Mouse (Mus musculus) kidney, embryonic 16.5 days (tissue): ENCODE measurements around the gene Akp3. TPM values are rescaled to one million over a fixed set of nuclear protein-coding genes. Genes with fewer than 3 reads are reported as not detected.

Experiments used
- ATAC-seq: fragments of 200-750 bp; cut with Nextera tagmentation; 2 replicates; pipeline ENCODE4 v1.8.0; 2017; ENCODE audit warnings: moderate TSS enrichment; ENCODE audit not compliant: low FRiP score, low TSS enrichment
- H3K27ac ChIP-seq: fragments of 300-500 bp; sonication (generic); 2 replicates; pipeline ENCODE4 v1.5.1; 2014; ENCODE audit warnings: low read length
- H3K27me3 ChIP-seq: fragments of 300-500 bp; sonication (generic); 2 replicates; pipeline ENCODE4 v1.6.1; 2014; ENCODE audit warnings: low read length, control low read depth, mixed read lengths; ENCODE audit not compliant: insufficient read depth
- H3K36me3 ChIP-seq: fragments of 300-500 bp; sonication (generic); 2 replicates; pipeline ENCODE4 v1.6.1; 2014; ENCODE audit warnings: low read length, control low read depth, mixed read lengths; ENCODE audit not compliant: insufficient read depth
- H3K4me1 ChIP-seq: fragments of 300-500 bp; sonication (generic); 2 replicates; pipeline ENCODE4 v1.6.1; 2014; ENCODE audit warnings: low read length, control low read depth, mixed read lengths; ENCODE audit not compliant: insufficient read depth
- H3K4me2 ChIP-seq: fragments of 300-500 bp; sonication (generic); replicated peaks from 2 replicates; pipeline ENCODE4 v1.6.1; 2014; ENCODE audit warnings: low read depth, low read length
- H3K4me3 ChIP-seq: fragments of 300-500 bp; sonication (generic); 2 replicates; pipeline ENCODE4 v1.5.1; 2014; ENCODE audit warnings: mild to moderate bottlenecking, low read length
- H3K9ac ChIP-seq: fragments of 300-500 bp; sonication (generic); replicated peaks from 2 replicates; pipeline ENCODE4 v1.6.1; 2014; ENCODE audit warnings: low read length
- H3K9me3 ChIP-seq: fragments of 300-500 bp; sonication (generic); 2 replicates; pipeline ENCODE4 v1.6.1; 2016; ENCODE audit warnings: low read length, control low read depth
- WGBS: fragments of 180-500 bp; shearing (Covaris S2); extraction: QIAGEN DNeasy Blood & Tissue Kit; methylation state at CpG from one replicate; pipeline ENCODE4 v1.1.7; 2014; 5-methylcytosine and 5-hydroxymethylcytosine counted together
- polyA plus RNA-seq: library from polyadenylated mRNA; unstranded; fragments of >200 nt; fragmentation: Nextera tagmentation; extraction: Ambion mirVana; gene quantifications from 2 replicates; pipeline ENCODE4 v1.2.1, GENCODE M21; 2015

Akp3 gene
- polyA plus RNA-seq, 1 experiment from 2014 or later: not detected

- Histone ChIP-seq H3K4me1 (no peaks in the 10 kb centered on the region), H3K27ac (no peak overlapping the region), H3K4me2 (no peak overlapping the region), H3K9ac (no peak overlapping the region), H3K36me3 (no peaks in the 10 kb centered on the region), H3K4me3 (no peak overlapping the region), H3K9me3 (no peaks in the 10 kb centered on the region), H3K27me3 (no peaks in the 10 kb centered on the region)
- 81% methylated on average over 8 of the region's 8 CpGs for WGBS
- ATAC-seq: no peak
Measured at GRCm38 (mm10) chr1:87106536-87106935, 18.2 kb upstream of the Akp3 start.

GRCm38 (mm10) chr1:87108564-87108963 is 16.2 kb upstream of the Akp3 start:
- H3K36me3 ChIP-seq: no peaks in the 10 kb centered on the region
- no peaks in the 10 kb centered on the region for H3K4me1 ChIP-seq
- no peak for ATAC-seq
- H3K9me3 ChIP-seq: no peaks in the 10 kb centered on the region
- H3K9ac ChIP-seq: no peak overlapping the region
- H3K4me3 ChIP-seq: no peak overlapping the region
- no peak overlapping the region for H3K27ac ChIP-seq
- WGBS: 86% methylated on average over 4 of the region's 4 CpGs
- H3K27me3 ChIP-seq: no peaks in the 10 kb centered on the region
- no peak overlapping the region for H3K4me2 ChIP-seq

DNA sequence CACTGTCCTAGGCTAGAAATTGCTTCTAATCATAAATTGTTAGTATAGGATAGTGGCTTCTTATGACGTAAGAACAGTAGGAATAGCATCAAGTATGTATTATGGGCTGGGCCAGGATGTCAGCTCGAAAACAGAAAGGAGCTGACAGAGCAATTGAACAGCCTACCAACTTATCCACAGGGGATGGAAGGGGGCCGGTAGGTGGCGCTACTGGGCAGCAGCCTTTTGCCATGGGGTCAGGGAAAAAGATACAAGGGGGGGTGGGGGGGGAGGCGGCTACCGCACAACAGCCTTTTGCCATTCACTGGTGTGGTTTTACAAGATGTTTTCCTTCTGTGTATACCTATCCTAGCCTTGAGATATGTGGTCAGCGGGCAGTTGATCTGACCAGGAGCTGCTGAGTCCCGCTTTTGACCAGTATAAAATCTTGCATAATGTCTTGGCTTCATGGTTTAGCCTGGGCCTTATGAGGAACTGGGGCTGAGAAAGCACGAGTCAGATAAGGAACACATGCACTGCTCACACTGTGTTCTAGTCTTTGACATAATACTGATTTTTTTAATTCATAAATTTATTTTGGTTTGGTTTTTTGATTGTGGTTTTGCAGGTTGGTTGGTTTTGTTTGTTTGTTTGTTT is 12.9 kb upstream of the Akp3 start:
- Histone ChIP-seq H3K9me3 (no peaks in the 10 kb centered on the region), H3K27ac (no peak overlapping the region), H3K4me1 (no peaks in the 10 kb centered on the region), H3K4me2 (no peak overlapping the region), H3K36me3 (no peaks in the 10 kb centered on the region), H3K4me3 (no peak overlapping the region), H3K27me3 (no peaks in the 10 kb centered on the region), H3K9ac (no peak overlapping the region)
- ATAC-seq: no peak
- 41% methylated on average over 9 of the region's 9 CpGs for WGBS

- Histone ChIP-seq H3K9me3 (no peaks in the 10 kb centered on the region), H3K4me2 (no peak overlapping the region), H3K4me1 (no peaks in the 10 kb centered on the region), H3K36me3 (no peaks in the 10 kb centered on the region), H3K9ac (no peak overlapping the region), H3K27ac (no peak overlapping the region), H3K4me3 (no peak overlapping the region), H3K27me3 (no peaks in the 10 kb centered on the region)
- 86% methylated on average over 1 of the region's 1 CpGs for WGBS
- no peak for ATAC-seq
Measured at GRCm38 (mm10) chr1:87114784-87115183, 10.0 kb upstream of the Akp3 start.

- Histone ChIP-seq H3K9me3 (no peaks in the 10 kb centered on the region), H3K27ac (no peak overlapping the region), H3K9ac (no peak overlapping the region), H3K4me1 (0 out of 2 replicates have a peak, but pooled peaks cover 2% of the 10 kb centered on the region), H3K36me3 (no peaks in the 10 kb centered on the region), H3K27me3 (peaks cover 29% of the 10 kb centered on the region), H3K4me3 (peak overlapping the region; percentile 16; the same call in 1 of the 2 replicates), H3K4me2 (peak overlapping the region; percentile 41)
- no peak for ATAC-seq
- WGBS: 8% methylated on average over 43 of the region's 43 CpGs
Measured at GRCm38 (mm10) chr1:87127206-87128030, 2.6 kb downstream of the Akp3 start.

DNA sequence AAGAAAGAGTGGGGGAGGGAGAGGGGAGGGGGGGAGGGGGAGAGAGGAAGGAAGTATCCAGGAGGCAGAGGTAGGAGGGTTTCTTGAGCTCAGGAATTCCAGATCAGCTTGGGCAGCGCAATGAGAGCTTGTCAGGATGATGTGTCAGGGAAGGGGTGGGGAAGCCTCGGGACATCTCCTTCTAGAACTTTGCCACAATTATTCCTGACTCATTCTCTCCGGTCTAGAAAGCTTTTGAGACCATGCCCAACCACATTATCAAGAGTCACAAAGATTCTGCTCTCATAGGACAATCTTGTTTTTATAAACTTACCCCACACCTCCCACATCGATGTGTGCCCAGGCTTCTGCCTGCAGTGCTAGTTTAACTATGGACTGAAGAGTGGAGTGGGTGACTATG is 7.0 kb downstream of the Akp3 start:
- 0 out of 2 replicates have a peak, but pooled peaks cover 2% of the 10 kb centered on the region for H3K4me1 ChIP-seq
- no peak overlapping the region for H3K27ac ChIP-seq
- H3K9ac ChIP-seq: no peak overlapping the region
- no peaks in the 10 kb centered on the region for H3K9me3 ChIP-seq
- 79% methylated on average over 4 of the region's 4 CpGs for WGBS
- H3K27me3 ChIP-seq: peaks cover 22% of the 10 kb centered on the region
- H3K4me3 ChIP-seq: no peak overlapping the region
- no peaks in the 10 kb centered on the region for H3K36me3 ChIP-seq
- H3K4me2 ChIP-seq: no peak overlapping the region
- no peak for ATAC-seq

- H3K4me2 ChIP-seq: no peak overlapping the region
- 92% methylated on average over 4 of the region's 4 CpGs for WGBS
- no peaks in the 10 kb centered on the region for H3K36me3 ChIP-seq
- no peaks in the 10 kb centered on the region for H3K9me3 ChIP-seq
- H3K4me3 ChIP-seq: no peak overlapping the region
- no peaks in the 10 kb centered on the region for H3K4me1 ChIP-seq
- H3K27ac ChIP-seq: no peak overlapping the region
- no peak for ATAC-seq
- no peak overlapping the region for H3K9ac ChIP-seq
- no peaks in the 10 kb centered on the region for H3K27me3 ChIP-seq
Measured at GRCm38 (mm10) chr1:87141550-87141949, 16.8 kb downstream of the Akp3 start.

- H3K27ac ChIP-seq: no peak overlapping the region
- no peak overlapping the region for H3K4me2 ChIP-seq
- no peaks in the 10 kb centered on the region for H3K9me3 ChIP-seq
- no peak for ATAC-seq
- H3K36me3 ChIP-seq: no peaks in the 10 kb centered on the region
- no peaks in the 10 kb centered on the region for H3K4me1 ChIP-seq
- H3K4me3 ChIP-seq: no peak overlapping the region
- H3K9ac ChIP-seq: no peak overlapping the region
- H3K27me3 ChIP-seq: no peaks in the 10 kb centered on the region
- WGBS: 55% methylated on average over 9 of the region's 9 CpGs
Measured at GRCm38 (mm10) chr1:87142456-87142855, 17.7 kb downstream of the Akp3 start.

GRCm38 (mm10) chr1:87143141-87143540 is 18.4 kb downstream of the Akp3 start:
- H3K4me1 ChIP-seq: no peaks in the 10 kb centered on the region
- H3K27me3 ChIP-seq: no peaks in the 10 kb centered on the region
- ATAC-seq: no peak
- no peak overlapping the region for H3K9ac ChIP-seq
- 77% methylated on average over 10 of the region's 10 CpGs for WGBS
- no peaks in the 10 kb centered on the region for H3K9me3 ChIP-seq
- no peak overlapping the region for H3K27ac ChIP-seq
- H3K4me2 ChIP-seq: no peak overlapping the region
- H3K4me3 ChIP-seq: no peak overlapping the region
- H3K36me3 ChIP-seq: no peaks in the 10 kb centered on the region

DNA sequence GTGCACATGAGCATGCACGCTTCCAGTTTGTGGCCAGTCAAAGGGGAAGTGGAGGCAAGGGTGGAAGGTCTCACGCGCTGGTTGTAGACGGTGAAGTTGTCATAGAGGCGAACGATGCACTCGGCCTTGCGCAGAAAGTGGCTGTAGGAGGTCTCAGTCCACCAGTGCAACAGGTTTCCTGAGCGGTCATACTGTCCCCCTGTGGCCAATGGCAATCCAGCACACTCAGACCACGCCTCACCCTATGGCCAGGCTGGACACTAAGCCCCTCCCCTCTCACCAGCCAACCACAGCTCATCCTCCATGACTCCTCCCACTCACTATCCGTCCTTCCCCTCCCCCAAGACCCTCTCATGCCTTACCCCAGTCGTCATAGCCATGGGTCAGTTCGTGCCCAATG is 24.6 kb downstream of the Akp3 start:
- no peak overlapping the region for H3K4me3 ChIP-seq
- 35% methylated on average over 13 of the region's 13 CpGs for WGBS
- no peak for ATAC-seq
- no peak overlapping the region for H3K27ac ChIP-seq
- H3K36me3 ChIP-seq: no peaks in the 10 kb centered on the region
- no peak overlapping the region for H3K9ac ChIP-seq
- H3K27me3 ChIP-seq: peaks cover 40% of the 10 kb centered on the region
- H3K4me2 ChIP-seq: no peak overlapping the region
- peaks cover 6% of the 10 kb centered on the region for H3K4me1 ChIP-seq
- H3K9me3 ChIP-seq: no peaks in the 10 kb centered on the region
